Mouse (Mus musculus) lung, postnatal 25 days (tissue): Measurements from ENCODE around the gene Atad2b.

Experiments
- DNase-seq: peaks from one replicate; pipeline ENCODE4 v3.0.0; 2022; ENCODE audit warnings: low spot score

Gene Atad2b

GRCm38 (mm10) chr12:5084714-5085113, 167.6 kb downstream of the Atad2b start:
- no peak for DNase-seq

DNA sequence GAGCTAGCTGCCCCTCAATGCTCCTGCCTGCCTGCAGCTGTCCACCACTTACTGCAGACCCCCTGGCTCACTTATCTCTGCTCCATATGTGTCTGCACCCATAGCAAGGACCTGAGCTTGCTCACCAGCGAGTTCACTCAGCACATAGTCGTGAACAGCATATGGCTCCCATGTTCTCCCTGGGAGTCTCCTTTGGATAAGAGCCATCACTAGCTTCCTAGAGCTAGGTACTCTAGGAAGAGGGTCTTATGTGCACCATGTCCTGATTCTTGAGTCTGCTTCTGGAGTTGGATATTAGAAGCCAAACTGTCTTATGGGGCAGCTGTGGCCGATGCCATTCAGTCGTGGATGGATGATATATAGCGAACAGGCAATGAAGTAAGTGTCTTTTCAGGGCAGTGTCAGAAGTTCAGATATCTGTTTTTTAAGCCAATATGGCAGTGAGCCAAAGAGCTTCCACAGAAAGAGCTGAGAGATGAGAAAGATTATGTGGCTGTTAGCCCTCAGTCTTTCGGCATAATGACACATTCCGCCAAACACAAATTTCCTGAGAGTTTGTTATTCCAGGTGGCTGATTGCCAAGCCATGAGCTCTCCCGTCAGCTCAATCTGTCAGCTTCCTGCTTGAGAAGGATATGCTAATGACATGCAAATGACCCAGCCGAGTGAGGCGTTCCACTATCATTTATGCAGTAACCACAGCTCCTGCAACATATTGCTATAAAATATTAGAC, 170.8 kb downstream of the Atad2b start:
- peak; percentile 32 for DNase-seq

DNA sequence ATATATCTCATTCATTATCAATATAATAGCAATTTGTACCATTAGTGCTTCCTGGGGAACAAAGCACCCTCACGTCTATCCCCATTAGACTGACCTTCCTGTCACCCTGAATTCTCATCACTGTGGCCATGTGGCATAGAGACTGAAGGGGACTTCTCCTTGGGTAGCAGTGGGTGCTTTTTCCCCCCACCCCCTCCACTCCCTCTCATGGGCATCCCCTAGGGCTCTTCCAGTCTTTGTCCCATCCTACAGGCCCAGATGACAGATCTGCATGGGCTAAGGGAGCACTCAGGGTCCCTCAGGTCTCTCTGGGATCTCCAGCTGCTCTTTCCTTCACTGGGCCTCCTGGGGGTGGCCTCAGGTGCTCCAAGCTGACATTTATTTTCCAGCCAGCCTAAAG, 171.5 kb downstream of the Atad2b start:
- no peak for DNase-seq
